Mouse (Mus musculus) lung, adult 2 months (tissue): ENCODE measurements around the gene Eid1.

ENCODE experiments used
- CTCF ChIP-seq: fragments of 200-500 bp; IDR thresholded peaks from 2 replicates; pipeline ENCODE4 v1.5.1; 2011; ENCODE audit warnings: mild to moderate bottlenecking, low read length, control low read depth; ENCODE audit not compliant: insufficient read depth
- POLR2A ChIP-seq: fragments of 200-500 bp; IDR thresholded peaks from 2 replicates; pipeline ENCODE4 v1.6.1; 2011; ENCODE audit warnings: low read depth, mild to moderate bottlenecking, control low read depth, low read length, borderline replicate concordance; ENCODE audit errors: extremely low read depth

DNA sequence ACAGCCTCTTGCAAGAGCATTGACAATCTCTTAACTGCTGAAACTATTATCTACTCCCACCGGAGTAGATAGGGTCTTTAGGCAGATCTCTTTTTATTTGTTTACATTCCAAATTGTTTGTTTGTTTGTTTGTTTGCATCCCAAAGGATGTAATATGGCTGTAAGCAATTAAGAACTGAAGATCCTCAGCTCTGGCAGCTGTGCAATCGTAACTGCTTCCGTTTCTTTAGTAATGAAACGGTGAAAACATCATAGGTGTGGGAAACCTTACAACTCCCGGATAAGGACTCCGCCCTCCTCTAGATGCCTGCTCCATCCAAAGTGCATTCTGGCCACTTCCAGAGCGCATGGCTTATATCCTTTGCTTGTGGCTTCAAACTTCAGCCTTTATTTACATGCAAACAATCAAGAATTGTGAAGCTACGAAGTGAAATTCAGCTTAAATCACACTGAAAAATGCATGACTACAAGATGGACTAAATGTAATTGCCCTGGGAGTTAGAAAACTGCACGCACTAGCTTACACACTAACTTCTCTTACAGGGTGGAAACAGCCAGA, 48.7 kb upstream of the Eid1 start:
- TF ChIP-seq POLR2A (no peak), CTCF (no peak)
